Comparison of ENCODE assay signal across 15 mouse cellular contexts in the genomic region with DNA sequence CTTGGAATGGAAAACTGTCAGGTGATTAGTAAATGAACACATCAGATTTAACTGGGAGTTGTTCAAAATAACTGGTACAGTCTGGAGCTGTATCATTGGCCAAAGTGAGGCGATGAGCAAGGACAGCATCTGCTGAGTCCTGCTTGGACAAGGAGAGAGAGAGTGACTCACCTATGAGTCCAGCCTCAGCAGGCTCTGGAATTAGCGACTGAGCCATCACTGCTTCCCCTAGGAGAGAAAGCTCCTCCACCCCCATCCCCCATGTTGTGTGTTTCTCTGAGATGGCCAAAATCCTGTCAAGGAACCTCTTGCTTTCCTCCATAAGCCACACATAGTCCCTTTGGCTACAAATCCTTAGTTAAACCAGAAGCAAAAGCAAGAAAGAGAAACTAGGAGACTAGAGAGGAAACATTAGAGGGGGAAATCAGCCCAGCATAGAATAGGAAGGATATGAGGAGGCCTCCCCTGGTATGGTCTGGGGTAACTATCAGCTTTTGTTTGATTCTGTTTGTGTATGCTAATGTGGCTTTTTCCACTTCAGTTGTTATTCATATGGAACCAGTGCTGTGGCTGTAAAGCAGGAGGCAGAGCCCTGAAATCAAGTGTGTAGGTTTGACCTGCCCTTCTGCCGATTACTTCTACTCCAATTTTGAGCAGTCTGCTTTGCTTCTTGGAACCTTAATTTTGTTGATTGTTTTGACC.
DNase-seq lines count a peak whose midpoint lies in the region; ATAC-seq lines count a peak whose summit lies in the region.
"Had no signal": no experiment of that assay in that cellular context is flagged by ENCODE, and none has a peak within 500 bp of the region (broad histone marks: within the 10 kb centered on the region; RNA-seq: fewer than 3 reads in every experiment).

No protein-coding gene starts in this region.

- WGBS in hindbrain, embryonic 10.5 days: 55% methylated on average over 3 of the region's 3 CpGs
- WGBS in hindbrain, embryonic 13.5 days: 45% methylated on average over 3 of the region's 3 CpGs

- H3K27me3 ChIP-seq in hindbrain, embryonic 10.5 days (ENCODE audit: insufficient read depth, poor library complexity, severe bottlenecking): no peaks in the 10 kb centered on the region
- H3K27me3 ChIP-seq in hindbrain, embryonic 13.5 days: no peaks in the 10 kb centered on the region
- H3K27me3 ChIP-seq: embryonic facial prominence, embryonic 12.5 days; neural tube, embryonic 13.5 days had no signal

- no peaks in the 10 kb centered on the region for H3K36me3 ChIP-seq in hindbrain, embryonic 10.5 days
- H3K36me3 ChIP-seq in hindbrain, embryonic 13.5 days: no peaks in the 10 kb centered on the region
- H3K36me3 ChIP-seq: embryonic facial prominence, embryonic 12.5 days; neural tube, embryonic 13.5 days had no signal

- no peak overlapping the region for H3K4me3 ChIP-seq in hindbrain, embryonic 10.5 days
- H3K4me3 ChIP-seq in hindbrain, embryonic 13.5 days: no peak overlapping the region
- H3K4me3 ChIP-seq: embryonic facial prominence, embryonic 12.5 days; neural tube, embryonic 13.5 days had no signal

- H3K27ac ChIP-seq in hindbrain, embryonic 10.5 days: peak overlapping the region; percentile 70; the same call in 1 of the 2 replicates
- no peak overlapping the region for H3K27ac ChIP-seq in hindbrain, embryonic 13.5 days
- H3K27ac ChIP-seq: embryonic facial prominence, embryonic 12.5 days; neural tube, embryonic 13.5 days had no signal

- DNase-seq in cerebellum, postnatal 4 days (ENCODE audit: low spot score in 2 of 2): no peak
- DNase-seq in hindbrain, embryonic 10.5 days (ENCODE audit: low spot score): no peak
- peak; percentile 72 for DNase-seq in NIH3T3 (ENCODE audit: low read depth)
- peak; percentile 70 to 85 for DNase-seq in cerebellum, postnatal 25 days
- DNase-seq in layer of hippocampus, postnatal 14 days (ENCODE audit: low spot score in 2 of 2): no peak
- DNase-seq: gastrocnemius, postnatal 10 days; kidney, adult 9 months; layer of hippocampus, postnatal 36 days; liver; lung, postnatal 36 days had no signal

- ATAC-seq in cerebellum, adult (ENCODE audit: insufficient number of reproducible peaks, low FRiP score, low TSS enrichment): peak; percentile 97
- no peak for ATAC-seq in hindbrain, embryonic 13.5 days (ENCODE audit: low FRiP score)
- ATAC-seq in erythroblast, adult 5-6 weeks (replicated peaks; ENCODE audit: low FRiP score, poor library complexity, severe bottlenecking): no peak

- peaks cover 17% of the 10 kb centered on the region for H3K4me1 ChIP-seq in hindbrain, embryonic 10.5 days (replicated peaks)
- H3K4me1 ChIP-seq in hindbrain, embryonic 13.5 days (replicated peaks): peaks cover 12% of the 10 kb centered on the region
- H3K4me1 ChIP-seq: embryonic facial prominence, embryonic 12.5 days had no signal

- no peaks in the 10 kb centered on the region for H3K9me3 ChIP-seq in hindbrain, embryonic 10.5 days
- no peaks in the 10 kb centered on the region for H3K9me3 ChIP-seq in hindbrain, embryonic 13.5 days
- H3K9me3 ChIP-seq: embryonic facial prominence, embryonic 12.5 days; neural tube, embryonic 13.5 days had no signal

- no peak overlapping the region for H3K4me2 ChIP-seq in hindbrain, embryonic 13.5 days
- H3K4me2 ChIP-seq: embryonic facial prominence, embryonic 12.5 days; neural tube, embryonic 13.5 days had no signal

- no peak overlapping the region for H3K9ac ChIP-seq in hindbrain, embryonic 13.5 days
- H3K9ac ChIP-seq: embryonic facial prominence, embryonic 12.5 days; neural tube, embryonic 13.5 days had no signal

Comparison
In these comparisons a context has a peak if more than half of its experiments do, and no peak if none do; other contexts are left out.
1. DNase-seq: peak in NIH3T3 (single experiment) and cerebellum, postnatal 25 days (2 of 2); none in cerebellum, postnatal 4 days (0 of 2), hindbrain, embryonic 10.5 days (single experiment) and layer of hippocampus, postnatal 14 days (0 of 2).